Mouse (Mus musculus): ENCODE data around the gene Kdm5a.

The Kdm5a gene

GRCm38 (mm10) chr6:120471991-120472441 is 108.1 kb downstream of the Kdm5a start:
- DNase-seq (ENCODE audit: low read depth, low spot score), result no peak

- DNase-seq (ENCODE audit: low read depth, low spot score), result peak; percentile 29
Measured at GRCm38 (mm10) chr6:120472455-120473140, 108.7 kb downstream of the Kdm5a start.

- no peak for DNase-seq (ENCODE audit: low read depth, low spot score)
Measured at GRCm38 (mm10) chr6:120473427-120473826, 109.5 kb downstream of the Kdm5a start.

GRCm38 (mm10) chr6:120475288-120475687 is 111.4 kb downstream of the Kdm5a start:
- DNase-seq (ENCODE audit: low read depth, low spot score), result no peak

GRCm38 (mm10) chr6:120479302-120479701 is 115.4 kb downstream of the Kdm5a start:
- no peak for DNase-seq (ENCODE audit: low read depth, low spot score)

GRCm38 (mm10) chr6:120480361-120480760 is 116.4 kb downstream of the Kdm5a start:
- DNase-seq (ENCODE audit: low read depth, low spot score), result no peak

GRCm38 (mm10) chr6:120481538-120481937 is 117.6 kb downstream of the Kdm5a start:
- DNase-seq (ENCODE audit: low read depth, low spot score), result peak; percentile 70

GRCm38 (mm10) chr6:120482021-120482420 is 118.1 kb downstream of the Kdm5a start:
- no peak for DNase-seq (ENCODE audit: low read depth, low spot score)

- DNase-seq (ENCODE audit: low read depth, low spot score), result no peak
Measured at GRCm38 (mm10) chr6:120482756-120483155, 118.8 kb downstream of the Kdm5a start.

GRCm38 (mm10) chr6:120483211-120483626 is 119.3 kb downstream of the Kdm5a start:
- DNase-seq (ENCODE audit: low read depth, low spot score), result peak; percentile 57

GRCm38 (mm10) chr6:120485038-120485437 is 121.1 kb downstream of the Kdm5a start:
- DNase-seq (ENCODE audit: low read depth, low spot score), result no peak

- DNase-seq (ENCODE audit: low read depth, low spot score), result no peak
Measured at GRCm38 (mm10) chr6:120486051-120486510, 122.2 kb downstream of the Kdm5a start.

GRCm38 (mm10) chr6:120488647-120489046 is 124.7 kb downstream of the Kdm5a start:
- DNase-seq (ENCODE audit: low read depth, low spot score), result no peak

- no peak for DNase-seq (ENCODE audit: low read depth, low spot score)
Measured at GRCm38 (mm10) chr6:120489461-120489860, 125.5 kb downstream of the Kdm5a start.

GRCm38 (mm10) chr6:120491064-120491463 is 127.1 kb downstream of the Kdm5a start:
- DNase-seq (ENCODE audit: low read depth, low spot score), result no peak

- DNase-seq (ENCODE audit: low read depth, low spot score), result no peak
Measured at GRCm38 (mm10) chr6:120491862-120492498, 128.1 kb downstream of the Kdm5a start.

GRCm38 (mm10) chr6:120492499-120493373 is 128.8 kb downstream of the Kdm5a start:
- DNase-seq (ENCODE audit: low read depth, low spot score), result peak; percentile 66

- peak; percentile 76 for DNase-seq (ENCODE audit: low read depth, low spot score)
Measured at GRCm38 (mm10) chr6:120493374-120494181, 129.7 kb downstream of the Kdm5a start, which contains the start of gene Tmem121b. TSS of gene Tmem121b (minus strand) at chr6:120493807.
